Mouse (Mus musculus) cerebellum, adult 2 months (tissue): Measurements from ENCODE around the gene Calhm2.

ENCODE experiments used
- CTCF ChIP-seq: fragments of 200-500 bp; IDR thresholded peaks from 2 replicates; pipeline ENCODE4 v1.5.1; 2011; ENCODE audit warnings: low read depth, mild to moderate bottlenecking, control low read depth, low read length, moderate library complexity, borderline replicate concordance; ENCODE audit not compliant: insufficient read depth
- POLR2A ChIP-seq: fragments of 200-500 bp; IDR thresholded peaks from 2 replicates; pipeline ENCODE4 v1.6.1; 2011; ENCODE audit warnings: low read length, control low read depth, borderline replicate concordance; ENCODE audit not compliant: insufficient read depth

DNA sequence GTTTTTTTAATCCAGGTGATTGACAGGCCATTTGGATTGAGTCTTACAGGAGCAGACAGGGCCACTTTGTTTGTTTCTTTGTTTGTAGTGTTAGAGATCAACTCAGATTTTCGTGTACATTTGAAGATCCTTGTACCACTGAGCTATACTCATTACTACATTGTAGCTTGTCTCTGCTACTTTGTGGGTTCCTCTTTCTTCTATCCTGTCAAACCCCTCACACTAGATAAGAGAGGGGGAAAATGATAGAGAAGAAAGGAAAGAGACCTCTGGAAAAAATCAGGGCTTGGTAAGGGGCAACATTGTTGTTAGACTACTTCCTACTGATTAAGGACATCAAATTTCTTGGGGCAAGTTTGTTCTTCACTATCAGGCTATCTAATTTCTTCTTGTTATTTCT lies 80.4 kb downstream of the Calhm2 start:
- no peak for TF ChIP-seq CTCF
- TF ChIP-seq POLR2A = no peak
